Mouse (Mus musculus): ENCODE results near the gene P2ry13. TPM values are rescaled to one million over a fixed set of nuclear protein-coding genes. Genes with fewer than 3 reads are reported as not detected.

P2ry13 gene
- total RNA-seq (2021), result under 1 TPM; 0.29 to 0.57 TPM

DNA sequence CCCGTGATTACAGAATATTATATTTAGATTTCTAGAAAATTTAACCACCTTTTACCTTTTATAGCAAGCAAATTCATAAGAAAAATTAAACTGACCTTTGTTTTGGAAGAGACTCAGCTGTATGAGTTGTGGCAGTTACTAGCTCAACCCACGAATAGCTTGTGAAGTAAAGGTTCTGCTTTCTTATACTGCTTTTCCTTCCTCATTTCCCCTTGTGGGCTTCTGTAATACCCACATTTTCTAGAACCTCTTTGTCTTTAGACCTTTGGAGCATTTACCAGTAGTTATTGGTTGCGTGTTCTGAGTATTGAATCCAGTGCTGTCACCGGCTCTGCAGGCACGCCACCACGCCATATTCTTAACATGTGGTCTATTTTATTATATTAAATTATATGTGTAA lies at the start of gene P2ry13:
Gene P2ry13, minus strand, starts transcription at position 156 of the 400 bp plus-strand sequence.
- no peak for DNase-seq

DNA sequence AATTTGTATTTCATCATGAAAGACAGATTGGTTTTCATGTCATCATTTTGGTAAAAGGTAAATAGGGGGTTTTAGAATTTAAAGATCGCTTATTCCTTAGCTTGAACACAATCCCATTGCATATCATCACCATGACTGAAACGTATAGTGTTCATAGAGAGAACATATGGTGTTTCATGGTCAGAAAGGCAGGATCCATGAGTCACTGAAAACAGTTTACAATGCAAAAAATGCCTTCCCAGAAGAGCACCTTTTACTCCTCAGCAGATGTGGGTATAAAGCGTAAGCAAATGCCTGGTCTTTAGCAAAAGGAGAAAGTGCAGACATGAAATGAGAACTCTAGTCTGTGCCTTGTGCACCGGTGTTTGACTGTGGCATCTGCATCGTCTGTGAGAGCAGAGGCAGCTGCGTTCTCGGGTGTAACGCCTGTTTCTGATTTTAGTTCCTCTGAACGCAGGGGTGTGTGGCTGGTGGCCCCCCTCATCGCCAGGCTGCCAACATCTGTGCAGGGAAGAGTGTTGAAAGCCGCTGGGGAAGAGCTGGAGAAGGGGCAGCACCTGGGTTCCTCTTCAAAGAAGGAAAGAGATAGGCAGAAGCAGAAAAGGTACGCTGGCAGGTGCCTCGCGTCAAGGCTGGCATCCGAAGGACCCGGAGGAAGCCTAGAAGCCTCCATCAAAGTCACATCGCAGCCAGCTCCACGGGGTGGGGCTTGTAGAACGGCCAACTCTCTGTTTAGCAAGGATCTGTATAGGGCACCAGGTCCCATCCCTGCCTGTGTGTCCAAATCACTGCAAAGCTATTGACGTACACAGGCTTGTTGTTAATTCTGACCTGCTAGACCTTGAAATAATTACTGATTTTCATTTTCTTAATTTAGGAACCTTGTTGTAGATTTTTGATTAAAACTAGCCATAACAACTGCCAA lies 47.3 kb upstream of the P2ry13 start:
- DNase-seq, result no peak

DNA sequence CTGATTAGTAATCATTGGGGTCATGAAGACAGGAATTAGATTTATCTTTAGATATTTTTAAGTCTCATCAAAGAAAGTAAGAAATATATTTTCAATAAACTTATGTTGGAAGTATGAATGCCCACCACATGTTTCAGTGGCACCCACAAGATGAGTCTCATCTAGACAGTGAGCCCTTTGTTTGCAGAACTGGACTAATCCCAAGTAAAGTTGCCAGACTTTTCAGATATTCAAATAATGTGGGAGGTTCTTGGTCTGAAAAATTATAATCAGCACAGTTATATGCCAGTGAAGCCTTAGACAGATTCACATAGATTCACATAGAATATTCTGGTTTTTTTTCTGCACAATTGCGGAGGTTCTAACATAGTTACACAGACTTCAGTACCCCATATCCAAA lies 39.8 kb upstream of the P2ry13 start:
- no peak for DNase-seq

DNA sequence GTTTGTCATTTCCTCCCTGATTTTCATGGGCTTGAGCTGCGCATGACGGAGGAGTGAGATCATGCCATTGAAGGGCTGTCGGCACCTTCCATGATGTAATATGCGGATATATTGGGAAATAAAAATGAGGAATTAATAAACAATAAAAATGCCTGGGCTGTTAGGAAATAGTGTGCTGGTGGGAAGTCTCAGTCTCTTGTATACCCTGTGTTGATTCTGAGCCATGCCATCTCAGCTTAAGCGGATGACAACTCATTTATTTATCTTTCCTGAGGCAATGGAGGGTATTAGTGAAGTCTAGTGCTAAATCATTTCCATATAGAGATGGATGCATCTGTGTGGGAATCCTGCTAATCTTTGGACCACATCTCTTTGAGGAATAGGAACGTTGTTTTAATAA lies 37.3 kb upstream of the P2ry13 start:
- DNase-seq, result no peak

DNA sequence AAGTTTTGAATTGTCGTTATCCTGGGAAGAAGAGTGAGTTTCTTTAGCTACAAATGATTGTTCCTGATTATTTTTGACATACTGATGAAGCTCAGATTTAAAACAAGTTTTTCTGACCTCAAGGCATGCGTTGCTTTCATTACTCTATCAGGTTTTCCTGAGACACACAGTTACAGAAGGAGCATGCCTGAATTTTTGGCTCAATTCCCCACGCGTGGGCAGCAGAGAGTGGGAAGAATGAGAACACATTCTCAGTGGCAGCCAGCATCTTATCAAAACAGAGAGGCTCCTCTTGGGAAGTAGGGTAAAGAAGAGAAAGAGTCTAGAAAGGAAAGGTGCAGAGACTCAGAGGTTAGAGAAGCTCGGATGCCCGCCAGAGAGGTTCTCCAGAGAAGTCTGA lies 32.7 kb upstream of the P2ry13 start:
- DNase-seq, result peak; percentile 59

DNA sequence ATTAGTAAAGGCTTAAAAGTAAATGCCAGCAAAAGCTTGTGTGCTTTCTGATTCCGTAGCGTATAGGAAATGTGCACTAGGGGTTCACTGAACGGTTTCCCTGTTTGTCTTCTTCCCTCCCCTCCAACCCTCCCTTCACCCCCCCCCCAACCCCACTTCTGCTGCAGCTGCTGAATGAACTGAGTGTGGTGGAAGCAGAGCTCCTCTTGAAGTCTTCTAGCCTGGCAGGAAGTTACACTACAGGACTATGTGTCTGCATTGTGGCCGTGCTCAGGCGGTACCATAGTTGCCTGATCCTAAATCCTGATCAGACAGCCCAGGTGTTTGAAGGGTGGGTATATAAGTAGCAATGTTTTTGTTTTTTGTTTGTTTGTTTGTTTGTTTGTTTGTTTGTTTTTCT lies 24.2 kb upstream of the P2ry13 start:
- DNase-seq, result no peak

DNA sequence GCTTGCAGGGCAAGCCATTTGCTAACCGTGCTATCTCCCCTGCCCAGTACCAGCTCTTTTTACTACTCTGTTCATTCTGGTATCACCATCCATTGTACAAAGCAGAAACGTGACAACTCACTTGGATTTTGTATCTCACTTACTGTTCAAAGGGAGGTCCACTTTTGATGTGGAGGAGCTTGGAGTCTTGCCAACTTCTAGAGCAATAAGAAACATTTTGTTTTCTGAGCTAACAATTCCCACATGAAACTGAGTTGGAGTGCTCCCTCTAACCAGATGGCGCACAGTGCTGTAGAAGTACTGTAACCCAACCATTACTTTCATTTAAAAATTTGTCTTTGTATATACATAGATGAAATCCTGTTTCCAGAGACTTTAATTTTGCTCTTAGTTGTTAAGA lies 20.2 kb upstream of the P2ry13 start:
- DNase-seq, result no peak

DNA sequence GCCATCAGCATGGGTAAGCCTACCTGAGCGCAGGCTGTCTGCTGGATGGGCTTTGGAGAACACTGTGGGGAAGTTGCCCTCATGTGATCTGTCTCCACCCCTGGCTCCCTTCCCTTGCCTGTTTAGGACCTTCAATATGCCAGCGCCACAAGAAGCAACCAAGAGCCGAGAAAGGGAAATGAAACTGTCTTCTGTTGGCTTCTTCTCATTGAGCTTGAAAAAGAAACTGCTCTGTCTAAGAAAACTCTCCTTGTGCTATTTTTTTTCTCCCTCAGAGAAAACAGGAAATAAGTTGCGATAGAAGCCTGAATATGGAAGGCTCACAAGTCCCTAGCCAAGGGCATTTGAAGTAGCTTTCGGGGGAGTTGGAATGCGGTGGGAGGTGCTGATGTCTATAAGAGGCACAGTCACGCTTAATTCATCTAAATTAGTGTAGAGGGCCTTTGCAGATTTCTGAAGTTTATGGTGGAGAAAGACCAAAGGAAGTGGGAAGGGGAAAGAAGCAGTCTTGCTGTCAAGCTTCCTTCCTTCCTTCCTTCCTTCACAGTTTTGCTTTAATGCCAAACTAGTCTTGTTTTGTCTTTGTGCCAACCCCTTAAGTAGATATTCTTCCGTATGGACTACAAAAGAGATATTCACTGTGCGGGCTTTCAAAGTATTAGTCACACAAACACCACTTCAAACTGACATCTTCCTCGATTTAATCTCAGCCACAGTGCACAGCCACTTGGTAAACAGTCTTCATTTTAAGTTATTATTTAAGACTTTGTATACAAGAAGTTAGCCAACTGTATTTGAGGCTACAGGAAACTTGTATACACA lies 18.3 kb upstream of the P2ry13 start:
- DNase-seq, result peak; percentile 34

DNA sequence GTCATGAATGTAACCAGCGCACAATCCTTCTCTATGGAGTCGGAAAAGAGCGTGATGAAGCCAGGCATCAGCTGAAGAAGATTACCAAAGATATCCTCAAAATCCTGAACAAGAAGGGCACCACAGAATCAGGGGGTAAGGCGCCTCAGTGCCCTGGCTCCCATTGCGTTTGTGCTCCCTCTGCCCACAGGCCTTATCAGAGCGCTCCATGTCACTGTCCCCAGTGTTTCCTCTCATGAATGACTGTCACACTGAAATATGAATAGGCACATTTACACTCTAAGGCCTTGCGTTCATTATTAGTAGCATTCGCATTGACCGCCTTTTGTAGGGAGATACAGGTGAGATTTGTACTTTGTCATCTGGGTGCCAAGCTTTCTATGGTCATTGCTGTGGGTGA lies 17.0 kb upstream of the P2ry13 start:
- DNase-seq, result no peak

DNA sequence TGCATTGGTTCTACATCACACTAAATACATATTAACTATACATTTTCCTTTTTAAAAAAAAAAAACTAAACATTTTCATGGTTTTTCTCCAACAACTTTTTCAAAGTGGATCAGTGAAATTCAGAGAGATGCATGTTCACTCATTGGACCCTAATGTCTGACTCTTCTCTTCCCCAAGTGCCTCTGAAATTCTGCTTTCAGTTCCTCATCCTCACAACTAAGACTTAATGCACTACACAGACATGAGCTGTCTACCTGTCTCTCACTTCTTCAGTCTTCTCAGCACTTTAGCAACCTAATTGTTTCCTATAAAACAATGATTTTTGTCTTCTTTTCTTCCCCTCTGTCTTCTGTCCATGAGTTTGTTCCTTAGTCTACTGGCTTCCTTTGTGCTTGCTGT lies 14.7 kb upstream of the P2ry13 start:
- no peak for DNase-seq

DNA sequence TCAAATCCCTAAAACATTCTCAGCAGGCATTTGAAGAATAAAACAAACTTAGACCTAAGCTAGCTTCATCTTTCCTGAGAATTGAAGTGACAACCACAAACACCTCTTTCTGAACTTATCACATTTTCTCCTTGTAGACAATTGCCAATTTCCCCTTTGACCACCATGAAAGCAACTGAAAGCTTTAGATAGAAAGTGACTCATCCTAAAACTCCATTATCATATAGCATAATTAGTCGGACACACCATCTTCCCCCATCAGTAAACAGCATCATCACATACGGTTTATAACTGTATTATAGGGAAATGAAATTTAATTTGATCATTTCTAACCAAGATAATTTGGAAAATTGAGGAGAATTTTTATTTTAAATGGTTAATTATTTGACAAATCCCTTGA lies 11.6 kb upstream of the P2ry13 start:
- DNase-seq, result no peak

DNA sequence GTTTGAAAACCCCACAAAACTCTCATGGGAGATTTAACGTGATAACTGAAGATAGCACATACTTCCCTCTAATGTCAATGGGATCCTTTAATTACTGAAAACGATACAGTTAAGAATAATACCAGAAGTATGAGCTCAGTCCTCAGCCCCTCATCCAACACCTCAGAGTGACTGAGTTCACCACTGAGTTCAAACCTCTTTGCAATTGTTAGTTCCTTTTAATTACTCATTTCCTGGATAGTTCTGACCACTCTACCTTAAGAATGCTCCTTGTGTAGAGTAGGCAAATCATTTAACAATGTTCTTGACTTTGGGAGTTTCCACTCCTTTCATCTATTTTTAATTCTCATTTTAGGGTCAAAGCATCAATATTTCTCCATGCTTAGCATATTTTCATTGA lies 8.6 kb upstream of the P2ry13 start:
- no peak for DNase-seq

DNA sequence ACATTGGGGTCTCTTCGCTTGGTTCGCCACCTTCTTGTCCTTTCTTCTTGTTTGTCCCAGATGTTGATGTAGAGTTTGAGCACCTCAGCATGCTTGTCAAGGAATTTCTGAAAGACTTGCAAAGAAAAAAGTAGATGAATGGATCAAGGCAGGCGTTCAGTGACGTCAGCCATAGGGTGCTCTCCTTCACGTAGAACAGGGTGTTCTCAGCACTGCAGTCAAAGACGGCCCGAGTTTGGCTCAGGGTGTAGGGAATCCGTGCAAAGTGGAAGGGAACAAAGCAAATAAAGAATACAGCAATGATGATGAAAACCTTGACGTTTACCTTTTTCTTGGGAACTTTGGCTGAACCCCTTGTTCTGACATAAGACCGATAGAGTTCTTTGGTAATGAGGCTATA lies 6.5 kb upstream of the P2ry13 start:
- DNase-seq, result no peak

DNA sequence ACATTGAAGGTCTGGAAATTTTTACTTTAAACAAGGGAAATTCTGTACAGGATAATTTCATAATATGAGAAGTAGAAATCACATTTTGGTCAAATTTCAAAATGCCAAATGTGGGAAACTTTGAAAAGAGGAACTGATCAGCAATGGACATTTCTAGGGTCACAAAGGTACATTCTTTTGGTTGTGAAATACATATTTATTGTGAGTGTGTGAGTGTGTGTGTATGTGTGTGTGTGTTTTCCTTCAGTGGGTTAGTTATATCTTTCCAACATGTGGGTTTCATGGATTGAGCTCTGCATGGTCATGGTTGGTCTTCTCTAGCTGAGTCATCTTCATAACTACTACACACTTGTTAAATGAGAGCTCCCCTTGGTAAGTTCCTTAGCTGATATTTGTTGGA lies 1.7 kb upstream of the P2ry13 start:
- no peak for DNase-seq

DNA sequence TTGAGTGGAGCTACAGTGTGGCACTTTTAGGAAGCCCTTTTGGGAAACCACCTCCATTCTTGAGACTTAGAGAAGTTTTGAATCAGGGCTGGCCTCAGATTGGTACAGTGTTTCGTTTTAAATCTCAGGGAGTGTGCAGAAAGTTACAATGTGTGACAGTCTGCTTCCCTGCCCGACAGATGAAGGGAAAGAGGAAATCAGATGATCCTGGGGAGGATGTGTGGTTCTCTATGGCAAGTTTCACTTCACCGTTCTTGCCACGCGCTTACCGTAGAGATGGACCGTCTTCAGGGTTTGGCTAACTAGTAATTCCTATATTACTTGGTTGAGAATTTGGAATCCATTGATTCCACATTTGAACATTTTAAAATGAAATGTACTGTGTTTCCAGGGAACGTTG lies 1.1 kb upstream of the P2ry13 start:
- DNase-seq, result no peak

DNA sequence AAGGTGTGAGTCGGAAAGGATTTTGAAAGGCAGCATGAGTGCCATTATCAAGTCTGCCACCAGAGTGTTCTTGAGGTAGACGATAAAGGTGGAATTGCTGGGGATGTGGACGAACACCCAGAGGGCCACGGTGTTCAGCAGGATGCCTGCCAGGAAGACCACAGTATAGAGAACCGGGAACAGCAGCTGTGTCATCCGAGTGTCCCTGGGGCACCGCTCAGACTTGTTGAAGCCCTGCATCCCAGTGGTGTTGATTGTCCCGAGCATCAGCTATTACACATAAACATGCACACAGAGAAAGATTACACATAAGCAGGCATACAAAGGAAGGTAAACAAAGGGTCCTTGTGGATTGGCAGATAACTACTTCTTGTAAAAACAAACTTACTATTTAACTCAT lies 593 bp downstream of the P2ry13 start:
- no peak for DNase-seq

DNA sequence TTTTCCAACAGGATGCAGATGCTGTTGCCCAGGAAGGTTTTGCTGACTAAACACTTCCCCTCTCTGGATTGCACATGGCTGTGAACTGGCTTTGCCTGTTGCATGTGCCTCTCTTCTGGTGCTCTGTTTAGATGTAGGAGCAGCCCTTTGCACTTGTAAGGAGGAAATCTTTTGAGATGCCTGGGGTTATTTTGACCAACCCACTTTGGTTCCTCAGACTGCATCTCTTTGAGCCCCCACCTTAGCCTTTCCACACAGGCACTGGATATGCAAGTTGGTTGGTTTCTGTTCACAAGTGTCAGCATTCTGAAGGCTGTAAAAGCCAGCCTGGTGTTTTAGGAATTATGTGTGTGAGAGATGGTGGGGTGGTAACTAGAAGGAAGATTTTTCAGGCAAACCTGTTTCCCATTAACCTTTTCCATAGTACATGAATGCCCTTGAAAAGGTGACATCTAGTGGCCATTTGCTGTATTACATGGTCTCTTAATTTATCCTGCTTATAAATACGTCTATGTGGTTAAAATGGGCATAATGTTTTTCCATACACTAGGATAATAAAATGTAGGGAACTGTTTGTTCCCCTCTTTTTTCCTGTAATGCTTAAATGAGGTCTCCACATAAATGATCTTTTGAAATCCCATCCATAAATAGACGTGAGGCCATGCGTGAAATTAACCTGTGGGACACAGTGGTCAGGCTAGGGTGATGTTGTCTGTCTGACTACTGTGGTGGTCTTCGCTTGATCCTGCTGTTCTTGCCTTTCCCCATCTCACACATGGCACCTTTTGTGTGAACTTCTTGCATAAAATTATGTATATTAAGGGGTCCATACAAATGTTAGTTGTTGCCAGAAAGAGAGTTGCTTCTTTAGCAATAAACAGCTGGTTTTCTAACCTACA lies 1.8 kb downstream of the P2ry13 start:
- peak; percentile 21 for DNase-seq

DNA sequence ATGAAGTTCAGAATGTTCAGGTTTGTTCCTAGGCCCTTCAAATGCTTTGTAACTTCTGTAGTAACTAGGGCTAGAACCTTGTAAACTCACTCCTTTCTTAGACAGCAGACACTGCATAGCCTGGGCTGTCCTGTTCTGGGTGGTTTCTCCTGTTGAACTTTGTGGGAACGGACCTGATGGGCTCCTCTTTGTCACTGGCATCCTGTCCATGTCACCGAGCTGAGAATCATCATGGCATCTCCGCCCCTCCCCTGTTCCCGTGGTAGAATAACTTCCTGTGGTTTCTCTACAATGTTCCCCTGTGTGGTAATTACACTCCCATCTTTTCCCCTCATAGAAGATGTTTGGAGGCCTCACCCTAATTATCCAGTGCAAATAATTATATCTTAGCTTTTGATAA lies 4.7 kb downstream of the P2ry13 start:
- no peak for DNase-seq

DNA sequence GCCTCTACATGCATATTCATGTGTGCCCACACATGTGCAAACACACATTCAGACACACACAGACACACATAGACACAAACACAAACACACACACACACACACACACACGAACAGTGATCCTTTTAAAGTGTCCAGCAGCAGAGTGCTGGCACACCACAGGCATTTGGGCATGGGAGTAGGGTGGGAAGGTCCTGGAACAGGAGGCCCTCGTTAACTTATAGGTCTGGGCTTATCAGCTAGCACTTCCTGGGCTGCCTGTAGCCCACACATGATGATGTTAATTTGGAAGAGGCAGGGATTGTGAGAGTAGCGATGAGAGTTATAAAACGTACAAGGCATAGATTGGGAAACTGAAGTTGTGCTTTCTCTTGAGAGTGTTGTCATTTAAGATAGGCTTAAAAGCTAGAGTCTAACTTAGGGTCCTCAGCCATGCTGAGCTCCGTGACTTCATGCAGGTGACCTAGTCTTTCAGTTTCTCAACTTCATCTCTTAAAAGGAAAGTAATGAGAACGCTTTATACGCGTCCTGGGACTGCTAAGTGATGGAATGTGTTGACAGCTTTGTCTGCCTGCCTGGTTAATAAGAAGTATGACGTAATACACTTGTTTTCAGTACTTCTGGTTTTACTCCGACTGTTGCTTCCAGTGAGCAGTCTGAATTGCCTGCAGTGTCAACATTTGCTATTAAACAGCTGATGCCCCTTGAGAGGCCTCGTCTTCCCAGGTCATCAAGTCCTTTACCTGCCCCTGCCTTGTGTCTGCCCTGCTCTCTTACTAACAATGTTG lies 5.8 kb downstream of the P2ry13 start:
- peak; percentile 25 for DNase-seq

DNA sequence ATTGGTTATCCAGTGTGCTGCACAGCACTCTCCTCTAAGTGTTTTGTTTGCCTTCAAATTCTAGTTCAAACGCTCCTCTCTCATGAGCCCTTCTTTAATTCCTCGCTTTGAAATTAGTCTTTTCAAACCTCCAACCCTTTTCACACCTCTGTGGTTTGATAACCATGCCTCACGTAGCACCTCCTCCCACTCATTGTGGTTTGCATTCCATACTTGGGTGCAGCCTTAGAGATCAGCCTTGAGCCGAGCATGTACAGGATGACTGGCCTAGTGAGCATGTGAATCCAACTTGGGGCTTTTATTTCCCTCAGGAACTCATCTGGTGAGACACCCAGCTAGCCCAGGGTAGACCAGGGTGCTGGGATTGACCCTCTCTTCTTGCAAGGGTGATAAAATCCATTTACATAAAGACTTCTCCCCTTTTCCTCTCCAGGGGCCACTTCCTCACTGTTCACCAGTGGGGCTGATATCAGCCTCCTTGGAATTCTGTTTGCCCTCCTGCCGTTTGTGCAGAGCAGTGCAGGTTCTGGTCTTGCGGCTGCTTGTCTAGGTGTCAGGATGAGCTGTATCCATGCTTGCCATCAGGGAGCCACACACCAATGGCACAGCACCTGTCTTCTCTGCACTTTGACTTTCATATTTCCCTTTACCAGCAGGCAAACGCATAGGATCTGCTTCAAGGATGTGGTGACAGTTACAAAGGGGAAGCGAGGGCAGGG lies 6.7 kb downstream of the P2ry13 start:
- no peak for DNase-seq

DNA sequence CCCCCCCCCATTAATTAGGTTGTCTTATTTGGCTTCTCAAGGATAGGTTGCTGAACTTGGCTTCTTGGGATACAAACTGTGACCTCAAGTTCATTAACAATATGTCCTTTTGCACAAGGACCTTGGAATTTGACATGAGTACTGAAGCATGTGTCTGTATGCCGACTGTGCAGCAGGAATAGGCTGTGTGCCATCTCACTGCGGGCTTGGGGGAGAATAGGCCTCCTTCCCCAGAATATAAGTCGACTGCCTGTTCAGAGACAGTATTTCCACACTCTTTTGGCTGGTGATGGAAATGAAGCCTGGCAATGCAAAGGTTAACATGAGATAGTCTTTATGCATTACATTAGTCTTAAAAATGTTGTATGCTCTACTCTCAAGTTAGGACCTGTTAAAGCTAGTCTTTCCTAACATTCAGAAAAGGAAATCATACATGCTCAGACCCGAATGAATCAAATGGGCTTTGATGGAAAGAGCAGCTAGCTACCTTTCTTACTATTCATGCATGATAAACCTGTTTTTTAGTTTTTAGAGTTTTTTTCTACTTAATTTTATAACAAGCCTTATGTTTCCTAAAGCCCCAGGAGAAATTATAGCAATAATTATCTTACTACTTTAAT lies 13.2 kb downstream of the P2ry13 start:
- no peak for DNase-seq
